Mouse (Mus musculus) CH12.LX (cell line): Measurements from ENCODE around the gene Slc16a12. TPM values are rescaled to one million over a fixed set of nuclear protein-coding genes. Genes with fewer than 3 reads are reported as not detected.
A peak's percentile ranks its signal among the peaks of the same experiment; 100 is the strongest.

ENCODE experiments used
- DNase-seq: peaks from one replicate; pipeline ENCODE4 v3.0.0-alpha.2; 2013; ENCODE audit errors: extremely low read depth
- H3K27ac ChIP-seq: 2 replicates; pipeline ENCODE4 v1.5.1; 2012; ENCODE audit warnings: low read depth, mild to moderate bottlenecking, control low read depth, moderate library complexity; ENCODE audit not compliant: insufficient read depth
- H3K27me3 ChIP-seq: replicated peaks from 2 replicates; pipeline ENCODE3; 2012; ENCODE audit warnings: inconsistent platforms
- H3K36me3 ChIP-seq, 2 experiments: replicated peaks in 1 of 2; 2 replicates each; pipeline versions ENCODE3 to v1.6.1; 2012; ENCODE audit warnings: inconsistent platforms in 1 of 2, low read length in 1 of 2, mild to moderate bottlenecking in 1 of 2, mixed read lengths in 1 of 2, moderate library complexity in 1 of 2; ENCODE audit not compliant: control insufficient read depth in 1 of 2, insufficient read depth in 1 of 2
- H3K4me1 ChIP-seq, 2 experiments: 2 replicates each; pipeline ENCODE4 v1.6.1; 2012; ENCODE audit warnings: inconsistent platforms in 1 of 2, moderate library complexity in 1 of 2; ENCODE audit not compliant: insufficient read depth in 2 of 2, control insufficient read depth in 1 of 2
- H3K4me2 ChIP-seq: 2 replicates; pipeline ENCODE4 v1.6.1; 2012; ENCODE audit warnings: low read depth, mild to moderate bottlenecking, control low read depth; ENCODE audit not compliant: poor library complexity, insufficient read depth, severe bottlenecking
- H3K4me3 ChIP-seq, 3 experiments: fragments of 150-350 bp in 1 of 3; sonication (generic) in 1 of 3; replicated peaks in 1 of 3; 2 replicates each; pipeline versions ENCODE3 to v1.5.1; 2011 to 2012; ENCODE audit warnings: low read depth in 2 of 3, low read length in 2 of 3, mild to moderate bottlenecking in 2 of 3, moderate library complexity in 2 of 3, control low read depth in 1 of 3, improper control_type of control experiment in 1 of 3, inconsistent platforms in 1 of 3, mixed read lengths in 1 of 3; ENCODE audit not compliant: poor library complexity in 1 of 3
- H3K79me2 ChIP-seq: replicated peaks from 2 replicates; pipeline ENCODE4 v1.6.1; 2012; ENCODE audit warnings: mild to moderate bottlenecking, moderate library complexity; ENCODE audit not compliant: control insufficient read depth, poor library complexity, insufficient read depth, severe bottlenecking; ENCODE audit errors: extremely low read depth
- H3K9ac ChIP-seq: 2 replicates; pipeline ENCODE4 v1.6.1; 2012; ENCODE audit warnings: low read depth, mild to moderate bottlenecking, control low read depth, moderate library complexity; ENCODE audit not compliant: insufficient read depth
- H3K9me3 ChIP-seq: replicated peaks from 2 replicates; pipeline ENCODE3; 2012; ENCODE audit warnings: low read length, inconsistent platforms, mixed read lengths
- BHLHE40 ChIP-seq: IDR thresholded peaks from 2 replicates; pipeline ENCODE4 v1.6.1; 2011; ENCODE audit warnings: mild to moderate bottlenecking, low read depth, low read length, improper control_type of control experiment
- CHD2 ChIP-seq: IDR thresholded peaks from 2 replicates; pipeline ENCODE4 v1.6.1; 2011; ENCODE audit warnings: low read length, improper control_type of control experiment
- CTCF ChIP-seq, 2 experiments: IDR thresholded peaks in 1 of 2; conservative IDR thresholded peaks in 1 of 2; 2 replicates each; pipeline ENCODE4 v1.5.1; 2011 to 2012; ENCODE audit warnings: low read depth in 2 of 2, low read length in 2 of 2, improper control_type of control experiment in 1 of 2, inconsistent platforms in 1 of 2, mild to moderate bottlenecking in 1 of 2, moderate library complexity in 1 of 2
- E2F4 ChIP-seq: IDR thresholded peaks from 2 replicates; pipeline ENCODE4 v1.6.1; 2011; ENCODE audit warnings: low read depth, low read length, improper control_type of control experiment; ENCODE audit not compliant: insufficient replicate concordance
- ELF1 ChIP-seq: IDR thresholded peaks from 2 replicates; pipeline ENCODE4 v1.6.1; 2014; ENCODE audit warnings: low read depth, mild to moderate bottlenecking, inconsistent platforms, low read length, improper control_type of control experiment
- EP300 ChIP-seq: IDR thresholded peaks from 2 replicates; pipeline ENCODE4 v1.6.1; 2011; ENCODE audit warnings: low read length, improper control_type of control experiment
- ETS1 ChIP-seq: conservative IDR thresholded peaks from 2 replicates; pipeline ENCODE4 v1.6.1; 2012; ENCODE audit warnings: low read depth, mild to moderate bottlenecking, inconsistent platforms, low read length, improper control_type of control experiment, moderate library complexity
- HCFC1 ChIP-seq: IDR thresholded peaks from 2 replicates; pipeline ENCODE4 v1.6.1; 2012; ENCODE audit warnings: low read depth, mild to moderate bottlenecking, inconsistent platforms, low read length, improper control_type of control experiment
- IRF4 ChIP-seq: IDR thresholded peaks from 2 replicates; pipeline ENCODE4 v1.6.1; 2014; ENCODE audit warnings: low read depth, mild to moderate bottlenecking, inconsistent platforms, low read length, improper control_type of control experiment
- JUN ChIP-seq: IDR thresholded peaks from 2 replicates; pipeline ENCODE4 v1.6.1; 2011; ENCODE audit warnings: low read depth, mild to moderate bottlenecking, low read length, improper control_type of control experiment, moderate library complexity; ENCODE audit not compliant: insufficient read depth
- JUND ChIP-seq: conservative IDR thresholded peaks from 2 replicates; pipeline ENCODE4 v1.6.1; 2011; ENCODE audit warnings: low read depth, low read length, improper control_type of control experiment
- KAT2A ChIP-seq: IDR thresholded peaks from 2 replicates; pipeline ENCODE4 v1.6.1; 2012; ENCODE audit warnings: low read length, improper control_type of control experiment, inconsistent platforms; ENCODE audit not compliant: insufficient replicate concordance
- MAX ChIP-seq: IDR thresholded peaks from 2 replicates; pipeline ENCODE4 v1.6.1; 2011; ENCODE audit warnings: low read length, improper control_type of control experiment
- MAZ ChIP-seq: IDR thresholded peaks from 2 replicates; pipeline ENCODE4 v1.6.1; 2012; ENCODE audit warnings: low read depth, mild to moderate bottlenecking, inconsistent platforms, low read length, improper control_type of control experiment, moderate library complexity
- MEF2A ChIP-seq: IDR thresholded peaks from 2 replicates; pipeline ENCODE4 v1.6.1; 2014; ENCODE audit warnings: low read depth, mild to moderate bottlenecking, inconsistent platforms, low read length, improper control_type of control experiment, borderline replicate concordance
- MXI1 ChIP-seq: IDR thresholded peaks from 2 replicates; pipeline ENCODE4 v1.6.1; 2011; ENCODE audit warnings: mild to moderate bottlenecking, low read depth, low read length, improper control_type of control experiment
- NELFE ChIP-seq: IDR thresholded peaks from 2 replicates; pipeline ENCODE4 v1.6.1; 2011; ENCODE audit warnings: low read depth, low read length, improper control_type of control experiment
- NRF1 ChIP-seq: IDR thresholded peaks from 2 replicates; pipeline ENCODE4 v1.6.1; 2014; ENCODE audit warnings: low read depth, mild to moderate bottlenecking, inconsistent platforms, low read length, improper control_type of control experiment, moderate library complexity
- PAX5 ChIP-seq: IDR thresholded peaks from 2 replicates; pipeline ENCODE4 v1.6.1; 2012; ENCODE audit warnings: low read length, inconsistent platforms, mixed read lengths
- POLR2A ChIP-seq: IDR thresholded peaks from 2 replicates; pipeline ENCODE4 v1.6.1; 2011; ENCODE audit warnings: low read depth, mild to moderate bottlenecking, improper control_type of control experiment, low read length
- POLR2AphosphoS2 ChIP-seq: IDR thresholded peaks from 2 replicates; pipeline ENCODE4 v1.6.1; 2011; ENCODE audit warnings: low read depth, low read length, improper control_type of control experiment
- RCOR1 ChIP-seq: conservative IDR thresholded peaks from 2 replicates; pipeline ENCODE4 v1.6.1; 2012; ENCODE audit warnings: low read depth, mild to moderate bottlenecking, inconsistent platforms, low read length, improper control_type of control experiment
- SIN3A ChIP-seq: IDR thresholded peaks from 2 replicates; pipeline ENCODE4 v1.6.1; 2012; ENCODE audit warnings: low read length, improper control_type of control experiment, inconsistent platforms
- SMC3 ChIP-seq: IDR thresholded peaks from 2 replicates; pipeline ENCODE4 v1.6.1; 2011; ENCODE audit warnings: low read depth, low read length, improper control_type of control experiment
- TBP ChIP-seq: conservative IDR thresholded peaks from 2 replicates; pipeline ENCODE4 v1.6.1; 2011; ENCODE audit warnings: low read depth, low read length, improper control_type of control experiment
- TCF12 ChIP-seq: IDR thresholded peaks from 2 replicates; pipeline ENCODE4 v1.6.1; 2014; ENCODE audit warnings: low read depth, mild to moderate bottlenecking, inconsistent platforms, low read length, improper control_type of control experiment
- UBTF ChIP-seq: IDR thresholded peaks from 2 replicates; pipeline ENCODE4 v1.6.1; 2012; ENCODE audit warnings: low read depth, mild to moderate bottlenecking, inconsistent platforms, low read length, improper control_type of control experiment, moderate library complexity
- USF1 ChIP-seq: IDR thresholded peaks from 2 replicates; pipeline ENCODE4 v1.6.1; 2014; ENCODE audit warnings: low read depth, mild to moderate bottlenecking, inconsistent platforms, low read length, improper control_type of control experiment
- USF2 ChIP-seq: conservative IDR thresholded peaks from 2 replicates; pipeline ENCODE4 v1.6.1; 2011; ENCODE audit warnings: low read depth, low read length, improper control_type of control experiment
- ZC3H11A ChIP-seq: IDR thresholded peaks from 2 replicates; pipeline ENCODE4 v1.6.1; 2012; ENCODE audit warnings: low read depth, mild to moderate bottlenecking, inconsistent platforms, low read length, improper control_type of control experiment
- ZKSCAN1 ChIP-seq: IDR thresholded peaks from 2 replicates; pipeline ENCODE4 v1.6.1; 2012; ENCODE audit warnings: low read depth, inconsistent platforms, low read length, improper control_type of control experiment, borderline replicate concordance
- ZNF384 ChIP-seq: IDR thresholded peaks from 2 replicates; pipeline ENCODE4 v1.6.1; 2012; ENCODE audit warnings: low read depth, low read length, improper control_type of control experiment, inconsistent platforms
- dilution Hi-C: fragments of 300-500 bp; cut with MboI; formaldehyde crosslinking; loops from 2 replicates; pipeline ENCODE4 v1.14.3; 2020; ENCODE audit warnings: low sequenced_read_pairs; ENCODE audit not compliant: extremely low pct_unique_long_range_greater_than_20kb, extremely low pct_ligation_motif_present
- in situ Hi-C: fragments of 300-500 bp; cut with MboI; formaldehyde crosslinking; loops from 3 replicates; pipeline ENCODE4 v1.14.3; 2019; ENCODE audit warnings: low sequenced_read_pairs, low pct_ligation_motif_present, low pct_unique_long_range_greater_than_20kb, mixed read lengths
- polyA plus RNA-seq: library from polyadenylated mRNA; unstranded; fragments of >175 nt; gene quantifications from 2 replicates; pipeline ENCODE4 v1.2.1, GENCODE M21; 2012; ENCODE audit warnings: low read depth; ENCODE audit not compliant: insufficient read length
- total RNA-seq, 2 experiments: library from RNA; depleted of rRNA; stranded (reverse); fragments of 300-350 nt in 1 of 2; fragments of >200 nt in 1 of 2; gene quantifications; 2 replicates each; pipeline ENCODE4 v1.2.3; 2012 to 2014

Slc16a12 gene
- total and polyA plus RNA-seq, 3 experiments = 0.08 TPM; not detected in 1

- Histone ChIP-seq H3K4me3 (no peak overlapping the region), H3K27ac (no peak overlapping the region), H3K9me3 (no peaks in the 10 kb centered on the region), H3K27me3 (no peaks in the 10 kb centered on the region), H3K36me3 (no peaks in the 10 kb centered on the region), H3K9ac (no peak overlapping the region), H3K4me1 (peaks cover 4 to 26% of the 10 kb centered on the region in 2 experiments; a peak in 3 of 4 replicates), H3K4me2 (no peak overlapping the region), H3K79me2 (no peaks in the 10 kb centered on the region)
- no peak for DNase-seq
- in situ Hi-C loops (no loop called here), dilution Hi-C loops (no loop called here)
- TF ChIP-seq USF2 (no peak), ZNF384 (no peak), MEF2A (no peak), SMC3 (no peak), MAX (no peak), KAT2A (no peak), TCF12 (no peak), ELF1 (no peak), TBP (no peak), POLR2A (no peak), HCFC1 (no peak)
Observed at GRCm38 (mm10) chr19:34642616-34643015, 104.5 kb downstream of the Slc16a12 start.

GRCm38 (mm10) chr19:34640623-34641022 lies 106.5 kb downstream of the Slc16a12 start, which contains the start of the genes Ifit1bl2 and Ifit1:
Gene Ifit1bl2 (minus strand): TSS chr19:34640743.
Gene Ifit1 (plus strand): TSS chr19:34640871.
- Histone ChIP-seq H3K36me3 (no peaks in the 10 kb centered on the region), H3K79me2 (no peaks in the 10 kb centered on the region), H3K27me3 (no peaks in the 10 kb centered on the region), H3K4me3 (peak within 1 kb of the TSS; percentile 21 to 52 (median 41)), H3K4me1 (peaks cover 4 to 26% of the 10 kb centered on the region in 2 experiments; a peak in 3 of 4 replicates), H3K4me2 (peak within 1 kb of the TSS; percentile 66), H3K9ac (peak within 1 kb of the TSS; percentile 40; the same call in 1 of the 2 replicates), H3K27ac (no peak within 1 kb of the TSS), H3K9me3 (no peaks in the 10 kb centered on the region)
- peak; percentile 81 for DNase-seq
- in situ Hi-C loops (no loop called here), dilution Hi-C loops (no loop called here)
- TF ChIP-seq UBTF (no peak), CHD2 (no peak), IRF4 (peak; percentile 97), USF2 (no peak), BHLHE40 (peak; percentile 60), TCF12 (0 out of 2 replicates have a peak, but pooled peaks have one; percentile 41), KAT2A (no peak), ETS1 (peak; percentile 92), PAX5 (no peak), MEF2A (peak; percentile 59), JUN (no peak), NELFE (no peak), MAX (peak; percentile 26; the same call in 1 of the 2 replicates), SMC3 (no peak), SIN3A (peak; percentile 69), MXI1 (peak; percentile 51; the same call in 1 of the 2 replicates), NRF1 (no peak), POLR2AphosphoS2 (no peak), E2F4 (no peak), USF1 (no peak), TBP (no peak), ZKSCAN1 (no peak), CTCF (conservative IDR thresholded peaks at IDR 0.05 in 1 of 2, IDR thresholded peaks at IDR 0.05 in 1 of 2; ENCODE audit: low read depth in 2 of 2, low read length in 2 of 2) (no peak), MAZ (peak; percentile 79; the same call in 1 of the 2 replicates), ZC3H11A (no peak), EP300 (peak; percentile 88), JUND (no peak), RCOR1 (peak; percentile 71), POLR2A (no peak)
